Mouse (Mus musculus) liver, embryonic 11.5 days (tissue): ENCODE results near the gene Prdm11. TPM values are rescaled to one million over a fixed set of nuclear protein-coding genes. Genes with fewer than 3 reads are reported as not detected.

ENCODE experiments used
- ATAC-seq: fragments of 200-750 bp; cut with Nextera tagmentation; replicated peaks from 2 replicates; pipeline ENCODE4 v1.8.0; 2017; ENCODE audit warnings: moderate number of reproducible peaks, mild to moderate bottlenecking, moderate TSS enrichment, moderate library complexity; ENCODE audit not compliant: low FRiP score
- DNase-seq: peaks from one replicate; pipeline ENCODE4 v3.0.0-alpha.2; 2017; ENCODE audit warnings: low spot score
- H3K27ac ChIP-seq: fragments of 300-500 bp; sonication (generic); 2 replicates; pipeline ENCODE4 v1.5.1; 2014; ENCODE audit warnings: mild to moderate bottlenecking, low read depth, low read length, control low read depth
- H3K27me3 ChIP-seq: fragments of 300-500 bp; sonication (generic); replicated peaks from 2 replicates; pipeline ENCODE4 v1.6.1; 2014; ENCODE audit warnings: low read length, mixed read lengths; ENCODE audit not compliant: control insufficient read depth, insufficient read depth
- H3K36me3 ChIP-seq: fragments of 300-500 bp; sonication (generic); 2 replicates; pipeline ENCODE4 v1.6.1; 2014; ENCODE audit warnings: mild to moderate bottlenecking, low read length, moderate library complexity, mixed read lengths; ENCODE audit not compliant: control insufficient read depth, insufficient read depth
- H3K4me1 ChIP-seq: fragments of 300-500 bp; sonication (generic); replicated peaks from 2 replicates; pipeline ENCODE4 v1.6.1; 2014; ENCODE audit warnings: low read length, mixed read lengths; ENCODE audit not compliant: control insufficient read depth, insufficient read depth
- H3K4me2 ChIP-seq: fragments of 300-500 bp; sonication (generic); 2 replicates; pipeline ENCODE4 v1.6.1; 2014; ENCODE audit warnings: mild to moderate bottlenecking, control low read depth, moderate library complexity
- H3K4me3 ChIP-seq: fragments of 300-500 bp; sonication (generic); 2 replicates; pipeline ENCODE4 v1.5.1; 2014; ENCODE audit warnings: low read depth, low read length, control low read depth
- H3K9ac ChIP-seq: fragments of 300-500 bp; sonication (generic); 2 replicates; pipeline ENCODE4 v1.6.1; 2014; ENCODE audit warnings: low read depth, low read length, control low read depth
- H3K9me3 ChIP-seq: fragments of 300-500 bp; sonication (generic); 2 replicates; pipeline ENCODE4 v1.6.1; 2016; ENCODE audit warnings: low read length, inconsistent platforms, mixed read lengths; ENCODE audit not compliant: control insufficient read depth
- WGBS: fragments of 180-500 bp; shearing (Covaris S2); extraction: QIAGEN DNeasy Blood & Tissue Kit; methylation state at CpG from one replicate; pipeline ENCODE4 v1.1.7; 2014; 5-methylcytosine and 5-hydroxymethylcytosine counted together
- polyA plus RNA-seq: library from polyadenylated mRNA; unstranded; fragments of >200 nt; fragmentation: Nextera tagmentation; extraction: Ambion mirVana; gene quantifications from 2 replicates; pipeline ENCODE4 v1.2.1, GENCODE M21; 2014

The Prdm11 gene
- polyA plus RNA-seq, 1 experiment from 2014 or later, result 5.0 TPM

DNA sequence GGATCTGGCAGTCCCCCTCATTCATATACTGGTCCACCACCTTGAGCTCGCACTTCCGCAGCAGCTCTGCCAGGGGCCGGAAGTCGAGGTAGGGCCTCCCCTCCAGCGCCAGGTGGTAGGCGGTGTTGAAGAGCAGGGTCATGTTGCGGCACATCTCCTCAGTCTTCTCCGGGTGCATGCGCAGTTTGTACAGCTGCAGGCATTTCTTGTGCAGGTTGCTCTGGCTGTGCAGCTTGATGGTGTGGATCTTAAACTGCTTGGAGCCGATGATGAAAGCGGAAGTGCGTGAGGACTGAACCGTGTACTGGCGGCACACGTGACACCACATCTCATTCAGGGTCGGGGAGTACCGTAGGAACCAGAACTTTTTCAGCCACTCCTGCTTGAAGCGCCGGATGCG, 72.3 kb downstream of the Prdm11 start:
- no peak for DNase-seq
- H3K9ac ChIP-seq, result no peak overlapping the region
- H3K27me3 ChIP-seq, result no peaks in the 10 kb centered on the region
- ATAC-seq, result no peak
- 94% methylated on average over 20 of the region's 20 CpGs for WGBS
- H3K36me3 ChIP-seq, result peaks cover 29% of the 10 kb centered on the region
- H3K9me3 ChIP-seq, result no peaks in the 10 kb centered on the region
- H3K27ac ChIP-seq, result no peak overlapping the region
- H3K4me1 ChIP-seq, result peaks cover 4% of the 10 kb centered on the region; the same call in 1 of the 2 replicates
- no peak overlapping the region for H3K4me2 ChIP-seq
- no peak overlapping the region for H3K4me3 ChIP-seq

DNA sequence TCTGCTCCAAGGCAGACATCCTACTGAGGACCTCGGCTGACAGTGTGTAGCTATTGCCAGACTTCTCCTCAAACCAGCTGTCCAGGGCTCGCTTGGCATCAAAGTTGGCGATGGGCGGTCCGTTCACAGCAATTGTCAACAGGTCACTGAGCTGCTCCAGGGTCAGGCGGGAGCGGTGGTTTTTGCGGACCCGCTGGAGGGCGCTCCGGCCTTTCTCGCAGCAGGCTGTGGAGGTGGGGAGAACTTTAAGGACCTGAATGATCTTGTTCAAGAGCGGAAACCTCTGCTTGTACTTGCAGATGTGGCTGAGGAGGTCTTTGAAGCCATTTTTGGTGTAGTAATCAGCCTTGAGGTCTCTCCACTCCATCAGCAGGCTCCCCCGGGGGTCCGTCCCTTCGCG, 73.9 kb downstream of the Prdm11 start:
- Histone ChIP-seq H3K36me3 (peaks cover 29% of the 10 kb centered on the region), H3K4me1 (peaks cover 12% of the 10 kb centered on the region; the same call in 1 of the 2 replicates), H3K27me3 (no peaks in the 10 kb centered on the region), H3K4me3 (no peak overlapping the region), H3K9ac (no peak overlapping the region), H3K4me2 (no peak overlapping the region), H3K27ac (no peak overlapping the region), H3K9me3 (no peaks in the 10 kb centered on the region)
- WGBS, result 91% methylated on average over 17 of the region's 17 CpGs
- DNase-seq (no peak), ATAC-seq (no peak)

DNA sequence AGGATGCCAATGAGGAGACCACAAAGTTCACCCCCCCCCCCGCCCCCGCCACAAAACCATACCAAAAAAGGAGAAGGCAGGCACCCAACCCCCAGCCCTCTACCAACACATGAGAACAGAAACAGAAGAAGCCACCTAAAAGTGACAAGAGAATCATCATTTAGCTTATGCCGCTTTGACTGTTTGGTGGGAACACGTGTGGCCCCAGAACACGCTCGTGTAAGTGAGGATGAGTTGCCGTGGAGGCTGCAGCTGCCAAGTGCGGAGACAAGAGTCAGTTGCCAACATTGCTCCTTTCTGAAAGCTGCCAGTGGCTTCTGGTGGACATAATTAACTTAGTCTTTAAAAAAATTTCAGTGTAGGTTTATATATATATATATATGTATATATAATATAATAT, 74.4 kb downstream of the Prdm11 start:
- 82% methylated on average over 8 of the region's 8 CpGs for WGBS
- H3K9ac ChIP-seq, result no peak overlapping the region
- DNase-seq, result no peak

DNA sequence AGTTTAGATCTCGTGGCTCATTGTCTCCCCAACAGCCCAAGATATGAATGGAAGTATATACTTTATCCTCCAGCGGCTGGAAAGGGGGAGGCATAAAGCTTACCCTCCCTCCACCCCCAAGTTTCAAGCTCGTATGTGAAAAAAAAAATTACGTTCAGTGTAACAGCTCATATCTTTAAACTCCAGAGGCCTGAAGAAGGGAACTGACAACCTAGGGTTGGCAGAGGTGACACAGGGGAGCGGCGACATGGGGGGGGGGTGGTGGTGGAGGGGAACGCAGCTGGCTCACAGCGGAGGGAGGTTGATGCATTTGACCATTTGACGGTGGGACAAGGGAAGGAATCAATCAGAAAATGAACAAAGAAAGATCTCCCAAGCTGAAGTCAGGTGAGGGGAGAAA, 74.9 kb downstream of the Prdm11 start:
- Histone ChIP-seq H3K27ac (no peak overlapping the region), H3K4me1 (peaks cover 13% of the 10 kb centered on the region; the same call in 1 of the 2 replicates), H3K36me3 (peaks cover 29% of the 10 kb centered on the region), H3K9me3 (no peaks in the 10 kb centered on the region), H3K9ac (no peak overlapping the region), H3K4me2 (no peak overlapping the region), H3K27me3 (no peaks in the 10 kb centered on the region), H3K4me3 (no peak overlapping the region)
- 46% methylated on average over 9 of the region's 9 CpGs for whole genome bisulfite sequencing
- DNase-seq (no peak), ATAC-seq (no peak)

More for the DNA sequence above, 74.4 kb downstream of the Prdm11 start:
- no peak overlapping the region for H3K4me2 ChIP-seq
- no peak overlapping the region for H3K4me3 ChIP-seq
- H3K27ac ChIP-seq, result no peak overlapping the region
- no peak for ATAC-seq
- peaks cover 29% of the 10 kb centered on the region for H3K36me3 ChIP-seq
- H3K27me3 ChIP-seq, result no peaks in the 10 kb centered on the region
- peaks cover 13% of the 10 kb centered on the region; the same call in 1 of the 2 replicates for H3K4me1 ChIP-seq
- no peaks in the 10 kb centered on the region for H3K9me3 ChIP-seq

DNA sequence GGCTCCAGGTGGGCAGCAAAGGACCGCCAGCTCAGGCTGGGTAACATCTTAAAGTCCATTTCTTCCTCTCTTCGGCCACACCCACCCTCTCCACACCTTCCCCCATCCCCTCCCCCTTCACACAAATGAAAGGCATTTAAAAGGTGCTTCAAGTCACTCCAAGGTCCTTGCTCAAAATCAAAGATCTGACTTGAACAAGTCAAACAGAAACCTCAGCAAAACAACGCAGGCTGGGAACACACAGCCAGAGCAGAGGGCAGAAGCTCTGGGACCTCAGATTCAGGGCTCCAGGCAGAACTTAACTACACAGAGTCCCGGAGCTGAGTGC, 78.2 kb downstream of the Prdm11 start:
- H3K9me3 ChIP-seq, result no peaks in the 10 kb centered on the region
- peaks cover 8% of the 10 kb centered on the region for H3K36me3 ChIP-seq
- H3K4me1 ChIP-seq, result peaks cover 13% of the 10 kb centered on the region; the same call in 1 of the 2 replicates
- DNase-seq (no peak), ATAC-seq (no peak)
- H3K9ac ChIP-seq, result no peak overlapping the region
- H3K27ac ChIP-seq, result no peak overlapping the region
- WGBS, result 50% methylated on average over 4 of the region's 4 CpGs
- no peak overlapping the region for H3K4me3 ChIP-seq
- H3K27me3 ChIP-seq, result no peaks in the 10 kb centered on the region
- no peak overlapping the region for H3K4me2 ChIP-seq

DNA sequence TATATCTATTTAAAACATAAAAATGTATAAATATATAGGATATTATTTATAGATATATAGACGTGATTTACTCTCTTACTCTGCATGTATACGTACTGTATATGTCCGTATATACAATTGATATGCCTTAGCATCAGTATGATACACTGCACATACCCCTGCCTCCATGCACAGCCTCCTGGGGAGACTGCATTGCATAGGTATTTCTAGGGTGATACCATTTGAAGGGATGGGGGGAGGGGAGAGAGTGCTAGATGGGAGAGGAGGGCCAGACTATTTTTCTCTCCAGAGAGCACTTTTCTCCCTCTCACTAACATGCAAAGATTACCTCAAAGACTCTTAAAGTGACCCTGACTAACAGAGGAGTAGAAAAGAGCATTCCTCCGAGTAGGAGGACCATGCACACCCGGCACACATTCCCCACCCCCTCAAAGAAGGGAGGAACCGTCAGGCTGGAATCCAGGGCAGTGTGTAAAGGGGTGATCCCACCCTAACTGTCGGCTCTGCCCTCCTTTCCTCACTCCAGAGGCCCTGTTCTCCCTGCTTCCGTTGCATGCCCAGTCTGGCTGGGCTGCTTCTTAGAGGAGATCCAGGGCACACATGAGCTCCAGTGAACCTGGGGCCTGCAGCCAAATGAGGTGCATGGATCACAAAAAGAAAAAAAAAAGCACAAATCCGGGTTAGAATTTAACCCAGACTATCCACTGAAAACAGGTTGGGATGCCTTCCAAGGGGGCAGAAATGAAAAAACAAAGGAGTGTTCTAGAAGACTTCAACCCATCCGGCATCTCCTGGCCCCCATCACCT, 78.7 kb downstream of the Prdm11 start:
- Histone ChIP-seq H3K4me1 (peaks cover 13% of the 10 kb centered on the region; the same call in 1 of the 2 replicates), H3K4me2 (no peak overlapping the region), H3K9ac (no peak overlapping the region), H3K27ac (no peak overlapping the region), H3K4me3 (no peak overlapping the region), H3K27me3 (no peaks in the 10 kb centered on the region), H3K36me3 (peaks cover 3% of the 10 kb centered on the region), H3K9me3 (no peaks in the 10 kb centered on the region)
- ATAC-seq (0 out of 2 replicates have a peak, but pooled peaks have one; percentile 26), DNase-seq (no peak)
- WGBS, result 38% methylated on average over 10 of the region's 10 CpGs

DNA sequence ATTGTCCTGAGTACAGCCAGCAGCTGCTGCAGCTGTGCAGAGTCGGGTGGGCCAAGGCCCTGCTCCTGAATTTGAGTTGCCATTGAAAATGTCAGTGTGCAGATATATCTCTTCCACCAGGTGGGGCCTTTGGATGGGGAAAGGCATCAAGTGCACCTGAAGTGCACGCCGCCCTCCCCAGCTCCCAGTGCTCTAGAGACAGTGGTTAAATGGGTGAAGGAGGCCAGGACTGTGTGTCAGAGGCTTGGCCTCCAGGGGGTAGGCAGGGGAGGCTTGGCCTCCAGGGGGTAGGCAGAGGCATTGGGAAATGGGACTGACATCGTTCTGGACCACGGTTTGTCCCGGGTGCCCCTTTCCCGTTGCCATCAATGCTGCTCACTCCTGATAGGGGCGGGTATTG, 79.7 kb downstream of the Prdm11 start:
- peak; percentile 42; the same call in 1 of the 2 replicates for ATAC-seq

DNA sequence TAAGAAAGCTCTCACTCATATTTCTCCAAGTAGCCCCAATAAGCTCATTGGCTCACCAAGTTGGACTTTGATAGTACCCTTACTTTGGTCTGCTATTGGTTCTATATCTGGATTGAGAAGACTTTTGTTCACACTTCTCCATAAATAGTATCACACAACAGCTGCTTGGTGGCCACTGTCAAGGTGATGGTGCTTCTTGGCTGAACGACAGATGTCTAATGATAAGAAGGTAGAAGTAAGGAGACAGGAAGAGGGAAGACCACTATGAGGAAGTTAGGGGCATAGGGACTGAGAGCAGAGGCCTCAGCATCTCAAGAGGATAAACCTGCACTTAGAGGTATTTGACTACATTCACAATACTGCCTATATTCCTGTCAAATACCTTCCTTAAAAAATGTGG, 81.6 kb downstream of the Prdm11 start:
- no peak overlapping the region for H3K4me3 ChIP-seq
- DNase-seq (no peak), ATAC-seq (no peak)
- 53% methylated on average over 1 of the region's 1 CpGs for WGBS
- H3K27ac ChIP-seq, result no peak overlapping the region
- no peak overlapping the region for H3K9ac ChIP-seq
- no peaks in the 10 kb centered on the region for H3K9me3 ChIP-seq
- no peak overlapping the region for H3K4me2 ChIP-seq
- H3K27me3 ChIP-seq, result no peaks in the 10 kb centered on the region
- H3K36me3 ChIP-seq, result no peaks in the 10 kb centered on the region
- peaks cover 8% of the 10 kb centered on the region; the same call in 1 of the 2 replicates for H3K4me1 ChIP-seq

More for the DNA sequence above, 79.7 kb downstream of the Prdm11 start:
- Histone ChIP-seq H3K4me3 (no peak overlapping the region), H3K27ac (no peak overlapping the region), H3K36me3 (no peaks in the 10 kb centered on the region), H3K27me3 (no peaks in the 10 kb centered on the region), H3K9me3 (no peaks in the 10 kb centered on the region), H3K4me2 (no peak overlapping the region), H3K4me1 (peaks cover 13% of the 10 kb centered on the region; the same call in 1 of the 2 replicates), H3K9ac (no peak overlapping the region)
- no peak for DNase-seq
- WGBS, result 54% methylated on average over 8 of the region's 8 CpGs

DNA sequence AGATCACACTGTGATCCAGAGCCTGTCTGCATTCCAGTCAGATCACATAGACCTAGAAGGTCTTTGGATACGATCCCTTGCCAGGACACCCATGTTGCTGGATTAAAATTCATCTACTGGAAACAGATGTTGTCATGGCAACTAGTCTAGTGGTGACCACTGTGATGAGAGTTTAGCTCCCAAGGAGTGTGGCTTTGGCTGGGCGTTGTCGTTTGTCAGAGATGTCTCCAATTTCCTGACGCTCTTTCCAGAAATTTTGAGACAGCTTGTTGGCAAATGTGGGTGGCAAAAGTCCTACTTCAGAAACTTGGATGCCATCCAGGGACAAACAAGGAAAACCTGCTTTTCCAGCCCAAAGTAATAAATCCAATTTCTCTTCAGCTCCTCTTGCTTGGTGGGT, 87.3 kb downstream of the Prdm11 start:
- ATAC-seq, result no peak
- Histone ChIP-seq H3K4me2 (no peak overlapping the region), H3K9ac (no peak overlapping the region), H3K27ac (no peak overlapping the region), H3K4me3 (no peak overlapping the region), H3K27me3 (no peaks in the 10 kb centered on the region), H3K9me3 (no peaks in the 10 kb centered on the region), H3K36me3 (no peaks in the 10 kb centered on the region), H3K4me1 (peaks cover 6% of the 10 kb centered on the region; the same call in 1 of the 2 replicates)
- DNase-seq, result no peak
- WGBS, result 93% methylated on average over 4 of the region's 4 CpGs
